Mouse (Mus musculus): ENCODE measurements around the gene Nudt8. TPM values are rescaled to one million over a fixed set of nuclear protein-coding genes. Genes with fewer than 3 reads are reported as not detected.

Nudt8 gene
- polyA plus RNA-seq, 1 experiment from 2014 or later: 41.0 TPM

Other genes with a start within 250 kb of the Nudt8 start
- 29.3 and 32.9 TPM in 2 replicates for gene Kmt5b, start 233.2 kb upstream of the Nudt8 start, polyA plus RNA-seq (2016; fragmentation: Nextera tagmentation; extraction: Ambion mirVana)
- 30.1 and 36.1 TPM in 2 replicates for gene Chka, start 148.8 kb upstream of the Nudt8 start, polyA plus RNA-seq (2016; fragmentation: Nextera tagmentation; extraction: Ambion mirVana)
- gene Tcirg1, start 93.4 kb upstream of the Nudt8 start, polyA plus RNA-seq (2016; fragmentation: Nextera tagmentation; extraction: Ambion mirVana): 22.3 and 26.1 TPM in 2 replicates
- 298 and 324 TPM in 2 replicates for gene Ndufs8, start 87.8 kb upstream of the Nudt8 start, polyA plus RNA-seq (2016; fragmentation: Nextera tagmentation; extraction: Ambion mirVana)
- 2.0 and 2.3 TPM in 2 replicates for gene Aldh3b1, start 70.8 kb upstream of the Nudt8 start, polyA plus RNA-seq (2016; fragmentation: Nextera tagmentation; extraction: Ambion mirVana)
- gene Unc93b1, start 65.4 kb upstream of the Nudt8 start, polyA plus RNA-seq (2016; fragmentation: Nextera tagmentation; extraction: Ambion mirVana): 7.8 and 8.9 TPM in 2 replicates
- gene Aldh3b3, start 41.9 kb upstream of the Nudt8 start, polyA plus RNA-seq (2016; fragmentation: Nextera tagmentation; extraction: Ambion mirVana): not detected in 2 replicates
- gene Aldh3b2, start 28.3 kb upstream of the Nudt8 start, polyA plus RNA-seq (2016; fragmentation: Nextera tagmentation; extraction: Ambion mirVana): 0.40 and 0.86 TPM in 2 replicates
- 9.3 and 9.5 TPM in 2 replicates for gene Acy3, start 14.0 kb upstream of the Nudt8 start, polyA plus RNA-seq (2016; fragmentation: Nextera tagmentation; extraction: Ambion mirVana)
- not detected in 2 replicates for gene Tbx10, start 7.8 kb upstream of the Nudt8 start, polyA plus RNA-seq (2016; fragmentation: Nextera tagmentation; extraction: Ambion mirVana)
- 4.2 and 4.6 TPM in 2 replicates for gene Gm49405, start within 50 bp of the Nudt8 start, polyA plus RNA-seq (2016; fragmentation: Nextera tagmentation; extraction: Ambion mirVana)
- gene Doc2g, start 2.7 kb downstream of the Nudt8 start, polyA plus RNA-seq (2016; fragmentation: Nextera tagmentation; extraction: Ambion mirVana): 74.6 and 84.9 TPM in 2 replicates
- gene Ndufv1, start 12.2 kb downstream of the Nudt8 start, polyA plus RNA-seq (2016; fragmentation: Nextera tagmentation; extraction: Ambion mirVana): 402 and 417 TPM in 2 replicates
- 346 and 369 TPM in 2 replicates for gene Gstp1, start 37.4 kb downstream of the Nudt8 start, polyA plus RNA-seq (2016; fragmentation: Nextera tagmentation; extraction: Ambion mirVana)
- 3.6 and 7.1 TPM in 2 replicates for gene Gstp2, start 45.4 kb downstream of the Nudt8 start, polyA plus RNA-seq (2016; fragmentation: Nextera tagmentation; extraction: Ambion mirVana)
- 0.69 TPM in 1 of 2 replicates, not detected in the other for gene Gstp3, start 59.0 kb downstream of the Nudt8 start, polyA plus RNA-seq (2016; fragmentation: Nextera tagmentation; extraction: Ambion mirVana)
- gene Cabp2, start 81.0 kb downstream of the Nudt8 start, polyA plus RNA-seq (2016; fragmentation: Nextera tagmentation; extraction: Ambion mirVana): not detected in 2 replicates
- 54.4 and 57.6 TPM in 2 replicates for gene Cdk2ap2, start 96.6 kb downstream of the Nudt8 start, polyA plus RNA-seq (2016; fragmentation: Nextera tagmentation; extraction: Ambion mirVana)
- gene Pitpnm1, start 99.4 kb downstream of the Nudt8 start, polyA plus RNA-seq (2016; fragmentation: Nextera tagmentation; extraction: Ambion mirVana): 23.3 and 23.5 TPM in 2 replicates
- gene Aip, start 125.3 kb downstream of the Nudt8 start, polyA plus RNA-seq (2016; fragmentation: Nextera tagmentation; extraction: Ambion mirVana): 80.4 and 82.6 TPM in 2 replicates
- not detected in 2 replicates for gene Gpr152, start 139.2 kb downstream of the Nudt8 start, polyA plus RNA-seq (2016; fragmentation: Nextera tagmentation; extraction: Ambion mirVana)
- 0.13 TPM in 1 of 2 replicates, not detected in the other for gene Cabp4, start 143.5 kb downstream of the Nudt8 start, polyA plus RNA-seq (2016; fragmentation: Nextera tagmentation; extraction: Ambion mirVana)
- gene Coro1b, start 148.0 kb downstream of the Nudt8 start, polyA plus RNA-seq (2016; fragmentation: Nextera tagmentation; extraction: Ambion mirVana): 115 and 122 TPM in 2 replicates
- gene Ptprcap, start 153.0 kb downstream of the Nudt8 start, polyA plus RNA-seq (2016; fragmentation: Nextera tagmentation; extraction: Ambion mirVana): 0.73 and 1.1 TPM in 2 replicates
- 52.9 and 55.7 TPM in 2 replicates for gene Rps6kb2, start 162.8 kb downstream of the Nudt8 start, polyA plus RNA-seq (2016; fragmentation: Nextera tagmentation; extraction: Ambion mirVana)
- 2.5 and 3.6 TPM in 2 replicates for gene Carns1, start 174.9 kb downstream of the Nudt8 start, polyA plus RNA-seq (2016; fragmentation: Nextera tagmentation; extraction: Ambion mirVana)
- 1.5 and 1.6 TPM in 2 replicates for gene Tbc1d10c, start 190.7 kb downstream of the Nudt8 start, polyA plus RNA-seq (2016; fragmentation: Nextera tagmentation; extraction: Ambion mirVana)
- gene Ppp1ca, start 191.5 kb downstream of the Nudt8 start, polyA plus RNA-seq (2016; fragmentation: Nextera tagmentation; extraction: Ambion mirVana): 627 and 649 TPM in 2 replicates
- 22.6 and 23.1 TPM in 2 replicates for gene Rad9a, start 201.1 kb downstream of the Nudt8 start, polyA plus RNA-seq (2016; fragmentation: Nextera tagmentation; extraction: Ambion mirVana)
- gene Clcf1, start 213.7 kb downstream of the Nudt8 start, polyA plus RNA-seq (2016; fragmentation: Nextera tagmentation; extraction: Ambion mirVana): 1.3 and 1.4 TPM in 2 replicates
- gene AC109138.7, start 213.8 kb downstream of the Nudt8 start, polyA plus RNA-seq (2016; fragmentation: Nextera tagmentation; extraction: Ambion mirVana): not detected in 2 replicates
- gene Pold4, start 231.3 kb downstream of the Nudt8 start, polyA plus RNA-seq (2016; fragmentation: Nextera tagmentation; extraction: Ambion mirVana): 16.6 and 19.4 TPM in 2 replicates

All from heart, embryonic 12.5 days (tissue).